Mouse (Mus musculus): ENCODE measurements around the gene Cldn1. TPM values are rescaled to one million over a fixed set of nuclear protein-coding genes. Genes with fewer than 3 reads are reported as not detected.

Cldn1 gene
- not detected in 2 replicates for polyA plus RNA-seq (2012; ENCODE audit: low replicate concordance)

GRCm38 (mm10) chr16:26371325-26372053 is at the start of gene Cldn1:
Gene Cldn1, minus strand, starts transcription at chr16:26371841.

Other genes starting within 250 kb of the Cldn1 start
- gene Cldn16, start 91.3 kb upstream of the Cldn1 start, polyA plus RNA-seq (2012; ENCODE audit: low replicate concordance): not detected in 2 replicates
- not detected in 2 replicates for gene Tmem207, start 154.9 kb upstream of the Cldn1 start, polyA plus RNA-seq (2012; ENCODE audit: low replicate concordance)
- gene Il1rap, start 209.9 kb upstream of the Cldn1 start, polyA plus RNA-seq (2012; ENCODE audit: low replicate concordance): 0.32 and 0.96 TPM in 2 replicates